Mouse (Mus musculus): ENCODE data around the gene Egflam.

DNA sequence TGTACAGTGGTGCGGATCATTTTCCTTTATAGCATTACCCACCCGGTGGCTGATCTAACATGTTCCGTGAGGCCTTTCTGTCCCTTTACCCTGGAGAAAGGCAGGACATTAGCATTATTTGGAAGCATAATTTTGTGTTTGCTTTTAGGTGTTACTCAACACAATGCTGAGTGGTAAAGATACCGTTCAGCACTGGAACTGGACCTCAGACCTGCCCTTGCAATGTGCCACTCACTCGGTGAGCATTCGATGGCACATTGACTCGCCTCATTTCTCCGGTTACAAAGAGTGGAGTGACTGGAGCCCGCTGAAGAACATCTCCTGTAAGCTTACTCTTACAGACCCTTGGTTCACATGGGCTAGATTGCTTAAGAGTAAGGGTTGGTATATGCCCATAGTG is 231.5 kb downstream of the Egflam start:
- TF ChIP-seq CTCF (IDR thresholded peaks at IDR 0.05; ENCODE audit: low read depth) (no peak), EP300 (IDR thresholded peaks at IDR 0.05; ENCODE audit: low read depth) (no peak)
